ENCODE assay signal across 9 mouse cellular contexts in the genomic region with DNA sequence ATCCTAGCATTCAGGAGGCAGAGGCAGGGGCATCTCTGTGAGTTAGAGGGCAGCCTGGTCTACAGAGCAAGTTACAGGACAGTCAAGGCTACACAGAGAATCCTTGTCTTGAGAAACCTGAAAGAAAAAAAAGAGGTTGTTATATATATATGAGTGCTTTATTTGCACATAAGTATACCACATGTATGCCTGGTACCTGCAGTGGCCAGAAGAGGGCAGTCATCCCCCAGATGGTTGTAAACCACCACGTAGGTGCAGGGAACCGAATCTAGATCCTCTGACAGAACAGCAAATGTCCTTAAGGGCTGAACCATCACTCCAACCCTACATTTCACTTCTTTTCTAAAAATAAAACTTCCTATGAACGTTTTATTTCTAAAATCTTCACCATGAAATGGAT. TPM values are rescaled to one million over a fixed set of nuclear protein-coding genes. Genes with fewer than 3 reads are reported as not detected.
DNase-seq lines count a peak whose midpoint lies in the region; ATAC-seq and TF ChIP-seq lines count a peak whose summit lies in the region.
"Had no signal": no experiment of that assay in that cellular context is flagged by ENCODE, and none has a peak within 500 bp of the region (broad histone marks: within the 10 kb centered on the region; RNA-seq: fewer than 3 reads in every experiment).

No protein-coding gene starts in this region.

- peak; percentile 32 for TF ChIP-seq CTCF in midbrain, postnatal 0 days (IDR thresholded peaks at IDR 0.05)

- no peak overlapping the region for H3K4me3 ChIP-seq in midbrain, postnatal 0 days (ENCODE audit: low read depth, low read length)
- no peak overlapping the region for H3K4me3 ChIP-seq in midbrain, embryonic 15.5 days
- H3K4me3 ChIP-seq in forebrain, embryonic 15.5 days: no peak overlapping the region
- H3K4me3 ChIP-seq: embryonic facial prominence, embryonic 15.5 days had no signal

- no peak overlapping the region for H3K9ac ChIP-seq in midbrain, postnatal 0 days (replicated peaks; ENCODE audit: low read length, poor library complexity, severe bottlenecking)
- H3K9ac ChIP-seq in midbrain, embryonic 15.5 days: no peak overlapping the region
- no peak overlapping the region for H3K9ac ChIP-seq in forebrain, embryonic 15.5 days (replicated peaks)
- H3K9ac ChIP-seq: embryonic facial prominence, embryonic 15.5 days had no signal

- H3K36me3 ChIP-seq in midbrain, postnatal 0 days (ENCODE audit: insufficient read depth, low read length): no peaks in the 10 kb centered on the region
- no peaks in the 10 kb centered on the region for H3K36me3 ChIP-seq in midbrain, embryonic 15.5 days (replicated peaks)
- H3K36me3 ChIP-seq in forebrain, embryonic 15.5 days: no peaks in the 10 kb centered on the region
- H3K36me3 ChIP-seq: embryonic facial prominence, embryonic 15.5 days had no signal

- peaks cover 6% of the 10 kb centered on the region; the same call in 1 of the 2 replicates for H3K4me1 ChIP-seq in midbrain, postnatal 0 days (ENCODE audit: insufficient read depth, low read length)
- H3K4me1 ChIP-seq in midbrain, embryonic 15.5 days: peaks cover 6% of the 10 kb centered on the region; the same call in 1 of the 2 replicates
- H3K4me1 ChIP-seq in forebrain, embryonic 15.5 days: no peaks in the 10 kb centered on the region
- H3K4me1 ChIP-seq: embryonic facial prominence, embryonic 15.5 days had no signal

- no peaks in the 10 kb centered on the region for H3K27me3 ChIP-seq in midbrain, postnatal 0 days (ENCODE audit: insufficient read depth, low read length)
- H3K27me3 ChIP-seq in midbrain, embryonic 15.5 days (replicated peaks): no peaks in the 10 kb centered on the region
- H3K27me3 ChIP-seq in forebrain, embryonic 15.5 days: no peaks in the 10 kb centered on the region
- H3K27me3 ChIP-seq: embryonic facial prominence, embryonic 15.5 days had no signal

- H3K4me2 ChIP-seq in midbrain, postnatal 0 days (ENCODE audit: low read depth, low read length, poor library complexity, severe bottlenecking): no peak overlapping the region
- no peak overlapping the region for H3K4me2 ChIP-seq in midbrain, embryonic 15.5 days
- H3K4me2 ChIP-seq in forebrain, embryonic 15.5 days (replicated peaks): no peak overlapping the region
- H3K4me2 ChIP-seq: embryonic facial prominence, embryonic 15.5 days had no signal

- DNase-seq in adrenal gland, postnatal 25 days: peak; percentile 21
- DNase-seq in adrenal gland, adult 2 months: no peak
- DNase-seq in midbrain, postnatal 0 days (ENCODE audit: low spot score): no peak
- DNase-seq in thymus, postnatal 4 days: peak; percentile 74
- DNase-seq in urinary bladder, postnatal 36 days (ENCODE audit: low spot score in 2 of 2): no peak

- WGBS in midbrain, postnatal 0 days: 70% methylated on average over 3 of the region's 3 CpGs
- 69% methylated on average over 3 of the region's 3 CpGs for WGBS in midbrain, embryonic 15.5 days
- 65% methylated on average over 3 of the region's 3 CpGs for WGBS in forebrain, embryonic 15.5 days

- H3K9me3 ChIP-seq in midbrain, postnatal 0 days (ENCODE audit: low read length): no peaks in the 10 kb centered on the region
- H3K9me3 ChIP-seq in midbrain, embryonic 15.5 days: no peaks in the 10 kb centered on the region
- H3K9me3 ChIP-seq in forebrain, embryonic 15.5 days: no peaks in the 10 kb centered on the region
- H3K9me3 ChIP-seq: embryonic facial prominence, embryonic 15.5 days had no signal

- H3K27ac ChIP-seq in midbrain, postnatal 0 days (ENCODE audit: low read depth, low read length): no peak overlapping the region
- H3K27ac ChIP-seq in midbrain, embryonic 15.5 days: no peak overlapping the region
- no peak overlapping the region for H3K27ac ChIP-seq in forebrain, embryonic 15.5 days (replicated peaks)
- H3K27ac ChIP-seq: embryonic facial prominence, embryonic 15.5 days had no signal

- no peak for ATAC-seq in midbrain, postnatal 0 days (ENCODE audit: low FRiP score)
- no peak for ATAC-seq in midbrain, embryonic 15.5 days (replicated peaks)
- peak; percentile 65 for ATAC-seq in megakaryocyte, adult 5-6 weeks (ENCODE audit: poor library complexity, severe bottlenecking)
- ATAC-seq in forebrain, embryonic 15.5 days (replicated peaks): no peak

RNA-seq across cellular contexts. Expression of gene Eif4e, which starts 8.1 kb away (rescaled TPM):
- 168 and 178 TPM in 2 replicates for total RNA-seq in adrenal gland, postnatal 25 days (2021)
- 100 to 1,000 TPM; 187 to 191 TPM for total RNA-seq in adrenal gland, adult 2 months (2021)
- polyA plus RNA-seq in adrenal gland, adult 2 months (2012; rRNA removed): 3.5 and 4.5 TPM in 2 replicates
- 91.4 and 104 TPM in 2 replicates for total RNA-seq in midbrain, postnatal 0 days (2014; rRNA removed)
- polyA plus RNA-seq in midbrain, postnatal 0 days (2015; fragmentation: Nextera tagmentation; extraction: Ambion mirVana): 293 and 309 TPM in 2 replicates
- polyA plus RNA-seq in midbrain, embryonic 15.5 days (2015; fragmentation: Nextera tagmentation; extraction: Ambion mirVana): 356 and 364 TPM in 2 replicates
- total RNA-seq in megakaryocyte, adult 5-6 weeks (2015): 179 and 204 TPM in 2 replicates
- 106 and 108 TPM in 2 replicates for total RNA-seq in megakaryocyte, adult 5-6 weeks (2017)
- 360 and 371 TPM in 2 replicates for polyA plus RNA-seq in forebrain, embryonic 15.5 days (2015; fragmentation: Nextera tagmentation; extraction: Ambion mirVana)

RNA-seq across cellular contexts. Expression of gene Metap1, which starts 28.6 kb away (rescaled TPM):
- 61.0 and 63.3 TPM in 2 replicates for total RNA-seq in adrenal gland, postnatal 25 days (2021)
- total RNA-seq in adrenal gland, adult 2 months (2021): 10 to 100 TPM; 46.8 to 57.2 TPM
- 5.4 and 6.6 TPM in 2 replicates for polyA plus RNA-seq in adrenal gland, adult 2 months (2012; rRNA removed)
- 50.7 and 60.4 TPM in 2 replicates for total RNA-seq in midbrain, postnatal 0 days (2014; rRNA removed)
- polyA plus RNA-seq in midbrain, postnatal 0 days (2015; fragmentation: Nextera tagmentation; extraction: Ambion mirVana): 49.8 and 51.0 TPM in 2 replicates
- 47.6 and 48.5 TPM in 2 replicates for polyA plus RNA-seq in midbrain, embryonic 15.5 days (2015; fragmentation: Nextera tagmentation; extraction: Ambion mirVana)
- 20.9 and 24.0 TPM in 2 replicates for total RNA-seq in megakaryocyte, adult 5-6 weeks (2015)
- 28.5 and 36.9 TPM in 2 replicates for total RNA-seq in megakaryocyte, adult 5-6 weeks (2017)
- polyA plus RNA-seq in forebrain, embryonic 15.5 days (2015; fragmentation: Nextera tagmentation; extraction: Ambion mirVana): 43.3 and 44.8 TPM in 2 replicates

Comparison
In these comparisons a context has a peak if more than half of its experiments do, and no peak if none do; other contexts are left out.
1. DNase-seq: peak in adrenal gland, postnatal 25 days (single experiment) and thymus, postnatal 4 days (single experiment); none in adrenal gland, adult 2 months (single experiment), midbrain, postnatal 0 days (single experiment) and urinary bladder, postnatal 36 days (0 of 2).